Mouse (Mus musculus) Patski (cell line): ENCODE data around the gene Dtnbp1. TPM values are rescaled to one million over a fixed set of nuclear protein-coding genes. Genes with fewer than 3 reads are reported as not detected.

Source experiments
- ATAC-seq: fragments of 100-300 bp; one replicate; pipeline ENCODE4 v1.8.0; 2021
- CTCF ChIA-PET: fragments of 350-600 bp; sonication (Branson Sonifier 250); formaldehyde crosslinking; loops from one replicate; lab custom pipeline; 2022; ENCODE audit warnings: inconsistent platforms; lab: Charles Lee
- POLR2A ChIA-PET: fragments of 350-600 bp; sonication (Branson Sonifier 250); formaldehyde crosslinking; loops from one replicate; lab custom pipeline; 2022; ENCODE audit warnings: antibody characterized with exemption, inconsistent platforms; lab: Charles Lee
- DNase-seq: peaks from one replicate; pipeline ENCODE4 v3.0.0-alpha.2; 2011; ENCODE audit warnings: low read depth, low spot score
- H3K27me3 ChIP-seq: fragments of 371-371 bp; one replicate; pipeline ENCODE4 v1.5.1; 2021
- CTCF ChIP-seq: fragments of 100-300 bp; IDR thresholded peaks from one replicate; pipeline ENCODE4 v1.5.1; 2021
- in situ Hi-C: fragments of 300-500 bp; cut with MboI; formaldehyde crosslinking; loops from 3 replicates; pipeline ENCODE4 v1.11.1; 2018; ENCODE audit warnings: low pct_unique_long_range_greater_than_20kb, mixed read lengths
- polyA plus RNA-seq: library from polyadenylated mRNA; unstranded; gene quantifications from one replicate; pipeline ENCODE4 v1.2.3, GENCODE M21; 2021

The Dtnbp1 gene
- polyA plus RNA-seq, 1 experiment from 2014 or later: 155 TPM

- in situ Hi-C loops: no loop called here
- TF ChIP-seq CTCF: no peak
- POLR2A ChIA-PET: no interaction called here
- no peaks in the 10 kb centered on the region for H3K27me3 ChIP-seq
- ATAC-seq: no peak
- no peak for DNase-seq
- CTCF ChIA-PET: no interaction called here
Observed at GRCm38 (mm10) chr13:44985321-44985720, 16.6 kb downstream of the Dtnbp1 start.

DNA sequence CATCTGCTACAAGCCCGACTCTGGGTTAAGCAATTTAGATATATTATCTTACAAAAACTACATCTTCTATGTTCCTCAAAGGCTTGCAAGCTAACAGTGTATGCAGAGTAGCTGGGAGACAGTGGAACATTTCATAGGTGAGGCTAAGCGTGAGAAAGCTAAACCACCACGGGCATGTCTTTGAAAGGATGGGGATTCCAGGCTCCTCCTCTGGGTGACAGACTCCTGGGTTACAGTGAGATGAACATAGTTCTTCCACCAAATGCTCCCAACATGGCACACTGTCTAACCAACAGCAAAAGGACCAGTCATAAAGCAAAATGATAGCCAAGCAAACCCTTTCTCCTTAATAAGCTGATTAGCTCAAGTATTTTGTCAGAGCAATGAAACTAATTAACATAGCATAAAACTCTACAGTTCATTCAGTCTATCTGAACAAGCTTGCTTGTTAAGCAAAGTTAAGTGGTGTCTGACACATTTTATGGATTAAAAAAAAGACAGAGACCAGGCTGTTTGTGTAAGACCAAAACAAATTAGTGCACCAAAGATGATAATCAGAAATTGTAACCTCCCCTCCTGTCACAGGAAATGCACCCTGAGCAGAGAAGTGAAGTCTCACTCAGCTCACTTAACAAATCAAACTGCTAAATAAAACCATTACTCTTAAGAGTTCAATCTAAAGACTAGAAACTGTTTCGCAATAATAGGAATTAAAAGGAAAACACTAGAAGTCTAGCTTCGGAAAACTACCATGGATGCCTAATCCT, 18.1 kb downstream of the Dtnbp1 start:
- H3K27me3 ChIP-seq: no peaks in the 10 kb centered on the region
- ATAC-seq (no peak), DNase-seq (no peak)
- no peak for TF ChIP-seq CTCF
- in situ Hi-C loops: no loop called here
- POLR2A ChIA-PET: no interaction called here
- CTCF ChIA-PET: interaction anchor here (1.1 kb wide), 3 partner anchors 10 to 17 kb away, joined by 3 to 4 read pairs (median 4); no protein-coding TSS in a partner anchor

DNA sequence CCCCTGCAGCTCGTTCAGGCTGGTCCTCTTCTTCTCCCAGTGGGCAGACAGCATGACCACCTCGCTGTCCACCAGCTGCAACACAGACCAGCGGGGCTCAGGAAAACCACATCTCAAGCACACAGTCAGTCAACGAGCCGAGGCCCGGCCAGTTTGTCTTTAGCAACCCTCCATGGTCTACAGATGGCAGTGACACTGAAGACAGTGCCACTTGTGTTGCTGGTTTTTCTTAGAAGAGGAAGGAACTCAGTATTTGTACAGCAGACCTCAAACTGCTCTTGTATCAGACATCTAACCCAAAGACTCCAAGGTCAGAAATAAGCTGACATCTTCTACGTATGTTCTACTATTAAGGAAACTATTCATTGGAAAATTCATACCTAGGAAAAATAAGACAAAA, 19.1 kb downstream of the Dtnbp1 start:
- in situ Hi-C loops: no loop called here
- TF ChIP-seq CTCF: no peak
- ATAC-seq (no peak), DNase-seq (no peak)
- ChIA-PET POLR2A (no interaction called here), CTCF (interaction anchor here (0.8 kb wide), 1 partner anchor 25 kb away, joined by 4 read pairs; no protein-coding TSS in a partner anchor)
- no peaks in the 10 kb centered on the region for H3K27me3 ChIP-seq

- in situ Hi-C loops: loop anchor here (10.0 kb wide), 2 partner anchors 245 to 1125 kb away; no protein-coding TSS in a partner anchor
- DNase-seq (no peak), ATAC-seq (no peak)
- CTCF ChIA-PET: no interaction called here
- POLR2A ChIA-PET: interaction anchor here (0.6 kb wide), 1 partner anchor 58 kb away, joined by 3 read pairs; no protein-coding TSS in a partner anchor
- H3K27me3 ChIP-seq: no peaks in the 10 kb centered on the region
- TF ChIP-seq CTCF: no peak
Observed at GRCm38 (mm10) chr13:44979433-44979832, 22.5 kb downstream of the Dtnbp1 start.

DNA sequence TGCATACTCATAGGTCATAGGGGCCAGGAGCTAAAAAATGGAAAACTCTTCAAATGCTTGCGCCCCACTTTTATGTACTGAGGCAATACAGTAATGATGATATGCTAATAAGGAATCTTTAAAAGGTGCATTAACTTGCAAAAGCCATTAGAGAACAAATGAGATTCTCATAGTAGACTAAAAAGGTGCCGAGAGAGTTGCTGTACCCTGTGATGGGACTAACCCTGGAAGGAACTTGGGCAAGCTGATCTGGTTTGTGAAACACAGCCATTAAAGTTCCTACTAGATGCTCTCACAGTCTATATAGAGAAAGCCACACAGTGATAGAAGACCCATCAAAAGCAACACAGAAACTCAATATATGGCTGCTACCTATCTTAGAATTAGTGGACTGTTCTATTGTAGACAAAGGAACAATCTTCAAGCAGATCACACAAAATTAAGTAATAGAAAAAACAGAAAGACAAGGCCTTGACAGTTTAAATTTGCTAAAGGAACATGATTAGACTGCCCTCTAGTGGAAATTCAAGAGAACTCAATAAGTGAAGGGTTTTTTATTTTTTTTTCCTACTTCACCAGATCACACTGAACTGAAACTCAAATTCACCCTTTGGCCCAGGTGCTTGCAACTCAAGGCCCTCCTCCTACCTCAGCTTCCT, 24.3 kb downstream of the Dtnbp1 start:
- no peaks in the 10 kb centered on the region for H3K27me3 ChIP-seq
- TF ChIP-seq CTCF: peak; percentile 45
- ChIA-PET POLR2A (no interaction called here), CTCF (interaction anchor here (1.0 to 1.9 kb wide), 3 partner anchors 21 to 219 kb away, joined by 3 to 6 read pairs (median 6); no protein-coding TSS in a partner anchor)
- no peak for ATAC-seq
- DNase-seq: no peak
- in situ Hi-C loops: loop anchor here (10.0 kb wide), 2 partner anchors 243 to 1123 kb away; no protein-coding TSS in a partner anchor

DNA sequence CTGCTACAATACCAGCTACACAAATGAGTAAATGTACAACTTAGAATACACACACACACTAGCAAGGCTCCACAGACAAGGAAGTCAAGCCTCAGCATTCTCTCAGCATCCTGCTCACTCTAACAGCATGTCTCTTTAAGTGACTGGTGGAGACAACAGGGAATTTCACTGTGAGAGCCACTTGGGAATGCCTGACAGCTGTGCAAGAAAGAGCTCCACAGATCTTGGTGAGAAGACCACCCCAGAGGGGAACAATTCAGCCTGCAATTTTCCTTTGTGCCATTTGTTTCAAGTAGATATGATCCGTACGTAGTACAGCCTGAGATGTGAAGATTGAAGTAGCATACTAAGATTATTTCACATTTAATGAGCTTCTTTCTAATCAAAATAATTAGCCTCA, 24.9 kb downstream of the Dtnbp1 start:
- no peaks in the 10 kb centered on the region for H3K27me3 ChIP-seq
- TF ChIP-seq CTCF: no peak
- DNase-seq (no peak), ATAC-seq (no peak)
- POLR2A ChIA-PET: no interaction called here
- in situ Hi-C loops: loop anchor here (10.0 kb wide), 2 partner anchors 242 to 1122 kb away; no protein-coding TSS in a partner anchor
- CTCF ChIA-PET: interaction anchor here (1.0 to 1.9 kb wide), 3 partner anchors 22 to 218 kb away, joined by 3 to 6 read pairs (median 6); no protein-coding TSS in a partner anchor

DNA sequence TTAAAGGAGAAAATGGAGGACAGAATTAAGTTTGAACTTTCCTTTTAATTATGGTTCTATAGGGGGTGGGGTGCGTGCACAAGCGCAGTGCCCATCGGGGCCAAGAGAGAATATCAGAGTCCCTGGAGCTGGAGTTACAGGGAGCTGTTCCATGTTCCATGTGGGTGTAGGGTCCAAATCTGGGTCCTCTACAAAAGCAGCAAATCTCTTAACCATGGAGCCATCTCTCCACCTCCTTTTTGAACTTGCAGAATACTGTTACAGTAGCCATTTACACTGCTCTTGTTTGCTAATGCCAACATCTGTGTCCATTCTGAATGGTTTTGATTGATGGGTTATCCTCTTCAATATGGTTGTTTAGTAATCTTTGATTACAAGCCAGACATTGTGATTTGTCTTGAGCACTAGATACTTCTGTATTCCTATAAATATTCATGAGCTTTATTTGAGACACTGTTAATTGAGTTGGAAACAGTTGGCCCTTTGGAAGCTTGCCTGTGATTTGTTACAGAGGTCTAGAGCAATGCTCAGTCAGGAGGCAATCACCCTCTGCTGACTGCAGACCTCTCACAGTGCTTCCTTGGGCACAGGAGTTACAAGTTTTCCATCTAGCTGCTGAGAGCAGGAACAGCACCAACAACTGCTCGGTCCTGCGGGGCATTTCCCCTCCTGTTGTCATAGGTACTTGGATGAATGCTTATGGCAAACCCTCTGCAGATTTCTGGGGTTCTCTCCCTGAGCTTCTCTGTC, 41.2 kb downstream of the Dtnbp1 start:
- POLR2A ChIA-PET: no interaction called here

GRCm38 (mm10) chr13:44957049-44957448, 44.9 kb downstream of the Dtnbp1 start:
- ATAC-seq: no peak
- ChIA-PET POLR2A (no interaction called here), CTCF (interaction anchor here (0.9 kb wide), 1 partner anchor 9 kb away, joined by 3 read pairs; no protein-coding TSS in a partner anchor)
- no peaks in the 10 kb centered on the region for H3K27me3 ChIP-seq
- no peak for DNase-seq
- TF ChIP-seq CTCF: no peak
- in situ Hi-C loops: no loop called here

More for the DNA sequence above, 41.2 kb downstream of the Dtnbp1 start:
- CTCF ChIA-PET: interaction anchor here (1.2 kb wide), 1 partner anchor 229 kb away, joined by 3 read pairs; no protein-coding TSS in a partner anchor
- TF ChIP-seq CTCF: no peak
- DNase-seq (no peak), ATAC-seq (no peak)
- H3K27me3 ChIP-seq: no peaks in the 10 kb centered on the region
- in situ Hi-C loops: no loop called here

GRCm38 (mm10) chr13:44955781-44956180, 46.2 kb downstream of the Dtnbp1 start:
- ChIA-PET CTCF (no interaction called here), POLR2A (interaction anchor here (0.5 to 0.6 kb wide), 2 partner anchors 112 to 832 kb away, joined by 3 read pairs; no protein-coding TSS in a partner anchor)
- no peak for ATAC-seq
- no peak for TF ChIP-seq CTCF
- no peaks in the 10 kb centered on the region for H3K27me3 ChIP-seq
- no peak for DNase-seq
- in situ Hi-C loops: no loop called here

DNA sequence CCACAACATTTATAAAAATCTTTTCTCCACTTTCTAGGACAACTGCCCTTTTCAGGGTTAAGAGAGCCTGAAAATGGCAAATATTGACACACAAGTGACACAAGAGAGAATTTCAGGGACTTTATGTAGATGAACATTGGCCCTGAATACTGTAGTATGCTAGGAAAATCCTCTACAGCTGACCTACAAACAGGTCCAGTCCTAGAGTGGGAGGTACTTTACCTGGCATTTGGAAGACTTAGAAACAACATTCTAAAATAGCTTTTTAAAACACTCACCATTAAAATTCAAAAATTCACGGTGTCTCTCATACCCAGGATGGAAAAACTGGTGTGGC, 47.7 kb downstream of the Dtnbp1 start:
- no peaks in the 10 kb centered on the region for H3K27me3 ChIP-seq
- POLR2A ChIA-PET: no interaction called here
- DNase-seq (no peak), ATAC-seq (no peak)
- TF ChIP-seq CTCF: no peak
- CTCF ChIA-PET: no interaction called here
- in situ Hi-C loops: no loop called here
